Mouse (Mus musculus) liver, adult 2 months (tissue): ENCODE measurements around the gene Gm14226.
"Not testable (repeated sequence)": the region's sequence is repeated elsewhere in the genome, so short reads cannot be mapped to it uniquely, and the experiment has no call there.

ENCODE experiments used
- CTCF ChIP-seq: fragments of 200-500 bp; IDR thresholded peaks from 2 replicates; pipeline ENCODE4 v1.5.1; 2011; ENCODE audit warnings: low read depth, low read length, control low read depth
- POLR2A ChIP-seq: fragments of 200-500 bp; IDR thresholded peaks from 2 replicates; pipeline ENCODE4 v1.6.1; 2011; ENCODE audit warnings: low read length, control low read depth; ENCODE audit not compliant: insufficient read depth; ENCODE audit errors: extremely low read depth

DNA sequence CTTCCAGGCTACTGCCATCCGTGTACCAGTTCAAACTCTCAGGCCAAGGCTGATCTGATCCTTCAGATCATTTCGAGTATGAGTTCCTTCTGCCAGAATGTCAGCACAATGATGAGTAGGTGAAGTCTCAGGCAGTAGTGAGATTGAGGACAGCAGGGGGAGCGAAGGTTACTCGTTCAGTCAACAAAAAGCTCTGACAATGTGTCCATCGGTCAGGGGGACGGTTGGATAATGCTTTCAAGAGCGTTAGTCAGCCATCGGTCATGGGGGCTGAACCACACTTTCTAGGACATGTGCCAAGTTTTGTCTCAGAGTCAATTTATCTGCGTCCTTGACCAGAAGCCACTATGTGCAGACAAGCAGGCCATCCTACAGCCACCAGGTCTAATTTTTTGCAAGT is 1.3 kb upstream of the Gm14226 start:
- TF ChIP-seq POLR2A, CTCF: not testable (repeated sequence)
